Mouse (Mus musculus) right cerebral cortex, adult 2 months (tissue): ENCODE data around the gene Dapp1.
"Not testable (repeated sequence)": the region's sequence is repeated elsewhere in the genome, so short reads cannot be mapped to it uniquely, and the experiment has no call there.

Source experiments
- DNase-seq, 2 experiments: peaks; one replicate each; pipeline ENCODE4 v3.0.0; 2021 to 2022; ENCODE audit warnings: low spot score in 2 of 2

Dapp1 gene

GRCm38 (mm10) chr3:137991183-137991582 lies 9.8 kb upstream of the Dapp1 start:
- peak; percentile 82 to 85 for DNase-seq

DNA sequence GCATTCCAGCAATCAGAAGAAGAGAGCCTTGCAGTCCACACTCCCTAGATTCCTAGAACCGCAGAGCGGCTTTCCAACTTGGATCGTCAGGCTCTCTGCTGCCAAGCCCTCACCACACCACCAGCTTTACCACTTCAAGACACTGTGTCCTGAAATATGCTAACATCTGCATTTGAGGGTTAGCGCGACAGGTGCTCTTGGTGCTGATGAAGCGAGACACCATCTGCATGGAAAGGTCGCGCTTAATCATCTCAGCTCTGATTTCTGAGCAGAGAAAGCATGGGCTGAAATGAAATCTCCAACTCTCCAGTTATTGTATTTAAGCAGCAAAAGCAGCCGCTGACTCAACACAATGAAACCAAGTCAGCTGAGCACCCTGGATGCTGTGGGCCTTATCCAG lies 8.1 kb upstream of the Dapp1 start:
- DNase-seq, result no peak

DNA sequence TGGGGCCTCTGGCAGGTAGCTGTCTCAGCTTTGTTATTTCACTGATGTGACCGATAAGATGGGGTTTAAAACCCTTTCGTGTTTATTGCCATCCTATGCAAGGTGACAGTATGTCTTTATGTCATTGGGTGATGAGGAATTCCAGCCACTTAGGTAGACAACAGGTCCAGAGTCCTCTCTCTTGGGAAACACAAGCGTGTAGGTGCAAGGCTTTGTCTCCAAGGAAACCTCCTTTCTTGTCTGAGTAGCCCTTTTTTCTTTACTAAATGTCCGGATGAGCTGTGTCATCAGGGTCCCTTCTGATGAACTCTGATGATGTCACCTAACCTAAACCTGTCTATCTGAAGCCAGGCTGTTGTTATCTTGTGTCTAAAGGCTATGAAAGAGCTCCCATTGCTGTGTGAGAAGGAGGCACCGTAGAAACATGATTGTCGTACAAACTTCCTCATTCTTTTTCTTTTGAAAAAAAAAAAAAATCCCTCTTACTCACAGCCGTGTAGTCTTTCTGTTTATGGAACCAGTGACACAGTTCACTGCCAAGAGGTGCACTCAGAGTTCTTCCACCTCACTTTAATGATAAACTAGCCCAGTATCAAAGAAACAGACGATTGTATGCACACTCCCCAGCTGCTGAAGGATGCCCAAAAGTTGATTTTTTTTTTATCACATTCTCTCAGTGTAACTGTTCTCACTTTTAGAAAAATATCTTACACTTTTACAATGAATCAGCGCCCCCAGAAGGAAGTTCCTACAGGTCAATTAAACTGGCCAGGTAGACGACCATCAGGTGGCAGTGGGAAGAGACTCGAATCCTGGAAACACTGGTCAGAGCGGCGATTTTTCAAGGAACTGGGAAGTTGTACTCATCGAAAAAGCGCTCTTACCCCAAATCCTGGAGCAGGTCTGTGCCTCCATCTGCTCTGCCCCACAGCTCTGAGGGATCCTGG lies 637 bp downstream of the Dapp1 start:
- no peak for DNase-seq

DNA sequence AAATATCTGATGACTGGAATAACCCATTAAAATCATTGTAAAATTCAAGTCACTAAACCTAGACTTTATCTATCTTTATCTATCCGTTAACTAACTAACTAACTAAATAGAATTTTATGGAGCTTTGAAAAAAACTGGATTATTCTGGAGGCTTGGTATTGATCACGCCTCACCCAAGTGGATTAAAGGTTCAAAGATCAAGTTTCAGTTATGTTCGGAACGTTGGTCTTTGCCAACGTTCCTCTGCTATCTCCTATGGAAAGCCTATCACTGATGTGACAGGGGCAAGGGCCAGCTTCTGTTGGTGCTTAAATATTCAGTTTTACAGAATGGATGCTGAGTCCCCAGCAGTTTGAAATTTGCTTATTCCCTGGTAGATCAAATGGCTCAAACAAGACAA lies 3.1 kb downstream of the Dapp1 start:
- no peak for DNase-seq

DNA sequence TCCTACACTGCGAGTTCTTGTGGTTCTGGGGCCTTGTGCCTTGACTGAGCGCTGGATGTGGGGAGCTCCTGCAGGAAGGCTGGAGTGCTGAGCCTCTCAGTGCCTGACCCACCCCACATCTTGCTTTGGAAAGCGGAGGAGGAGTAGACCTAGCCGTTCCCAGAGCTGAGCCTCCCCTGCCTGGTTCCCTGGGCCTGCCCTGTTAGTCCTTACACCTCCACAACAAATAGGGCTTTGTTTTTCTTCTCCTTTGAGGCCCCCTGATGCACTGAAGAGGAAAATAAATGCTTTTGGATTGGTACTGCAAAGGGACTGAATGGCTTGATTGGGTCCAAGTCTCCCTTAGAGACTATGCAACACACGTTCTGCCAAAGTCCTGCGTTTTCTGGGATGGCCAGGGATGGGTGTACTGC lies 3.7 kb downstream of the Dapp1 start:
- no peak for DNase-seq

- no peak for DNase-seq
Observed at GRCm38 (mm10) chr3:137976943-137977628, 4.3 kb downstream of the Dapp1 start.

GRCm38 (mm10) chr3:137975856-137976423 lies 5.4 kb downstream of the Dapp1 start:
- DNase-seq, result no peak

DNA sequence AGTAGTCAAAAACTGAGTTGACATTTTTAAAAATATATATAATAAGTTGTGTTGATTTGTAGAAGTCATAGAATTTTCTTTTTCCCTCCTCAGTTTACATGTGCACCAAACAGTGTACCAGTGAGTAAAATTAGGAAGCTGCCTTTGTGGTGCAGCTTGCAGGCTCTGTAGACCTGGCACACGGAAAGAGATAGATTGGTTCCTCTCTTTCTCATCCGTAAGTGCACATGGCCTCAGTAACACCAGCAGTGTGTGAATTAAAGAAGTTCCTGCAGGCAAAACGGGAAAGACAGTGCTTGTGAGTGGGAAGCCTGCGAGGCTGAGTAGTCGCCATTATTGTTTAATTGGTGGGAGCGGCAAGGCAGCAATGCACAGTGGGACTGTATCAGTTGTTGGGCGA lies 5.9 kb downstream of the Dapp1 start:
- no peak for DNase-seq

DNA sequence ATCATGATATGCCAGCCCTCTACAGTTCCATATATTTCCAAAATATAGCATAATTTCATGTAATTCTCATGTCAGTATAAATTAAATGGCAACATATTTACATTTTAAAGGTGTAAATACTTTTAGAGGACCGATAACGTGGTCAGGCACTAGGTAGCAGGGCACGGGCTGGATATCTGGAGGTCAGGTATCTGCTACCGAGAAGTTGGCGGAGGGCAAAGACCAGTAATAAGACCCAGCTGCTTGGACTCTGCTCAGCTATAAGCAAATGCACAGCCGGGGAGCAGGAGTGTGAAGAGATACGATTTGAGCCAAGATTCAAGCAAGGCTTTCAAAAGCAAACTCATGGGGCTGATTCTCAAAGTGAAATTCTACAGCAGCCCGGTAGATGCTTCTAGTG lies 7.0 kb downstream of the Dapp1 start:
- DNase-seq, result no peak

DNA sequence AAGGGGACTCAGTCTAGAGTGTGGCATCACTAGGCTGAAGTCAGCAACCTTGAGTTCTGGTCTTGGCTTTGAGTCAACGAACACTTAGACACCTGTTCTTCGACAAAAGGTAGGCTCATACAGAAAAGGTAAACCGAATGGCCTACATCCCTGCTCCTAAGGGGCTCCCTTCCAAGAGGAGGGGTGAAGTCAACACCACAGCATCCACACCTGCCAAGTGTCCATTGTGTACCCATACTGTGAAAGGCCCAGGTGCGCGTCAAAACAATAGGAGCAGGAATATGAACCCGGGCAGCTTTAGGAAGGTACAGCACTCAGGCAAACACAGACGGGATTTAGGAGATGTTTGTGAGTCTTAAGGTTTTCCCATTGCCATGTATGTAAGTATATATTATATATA lies 8.4 kb downstream of the Dapp1 start:
- no peak for DNase-seq

GRCm38 (mm10) chr3:137972224-137972623 lies 9.1 kb downstream of the Dapp1 start:
- DNase-seq, result no peak

DNA sequence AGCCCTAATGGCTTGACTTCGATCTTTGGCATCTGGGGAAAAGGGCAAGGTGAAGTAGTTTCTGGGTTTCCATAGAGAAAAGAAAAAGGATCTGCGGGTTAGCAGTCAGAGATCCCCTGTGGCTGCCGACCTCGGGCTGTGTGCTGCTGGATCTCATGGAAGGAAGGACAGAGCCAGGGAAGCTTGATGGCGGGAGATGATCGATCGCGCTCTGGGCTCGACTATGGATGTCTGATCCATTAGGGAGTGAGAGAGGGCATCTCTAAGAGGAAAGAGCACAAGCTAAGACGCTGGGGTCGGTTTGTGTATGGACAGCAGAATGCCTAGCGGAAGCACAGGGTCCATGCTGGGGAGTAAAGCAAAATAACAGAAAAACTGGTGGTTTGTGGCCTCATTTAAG lies 11.4 kb downstream of the Dapp1 start:
- DNase-seq, result no peak

DNA sequence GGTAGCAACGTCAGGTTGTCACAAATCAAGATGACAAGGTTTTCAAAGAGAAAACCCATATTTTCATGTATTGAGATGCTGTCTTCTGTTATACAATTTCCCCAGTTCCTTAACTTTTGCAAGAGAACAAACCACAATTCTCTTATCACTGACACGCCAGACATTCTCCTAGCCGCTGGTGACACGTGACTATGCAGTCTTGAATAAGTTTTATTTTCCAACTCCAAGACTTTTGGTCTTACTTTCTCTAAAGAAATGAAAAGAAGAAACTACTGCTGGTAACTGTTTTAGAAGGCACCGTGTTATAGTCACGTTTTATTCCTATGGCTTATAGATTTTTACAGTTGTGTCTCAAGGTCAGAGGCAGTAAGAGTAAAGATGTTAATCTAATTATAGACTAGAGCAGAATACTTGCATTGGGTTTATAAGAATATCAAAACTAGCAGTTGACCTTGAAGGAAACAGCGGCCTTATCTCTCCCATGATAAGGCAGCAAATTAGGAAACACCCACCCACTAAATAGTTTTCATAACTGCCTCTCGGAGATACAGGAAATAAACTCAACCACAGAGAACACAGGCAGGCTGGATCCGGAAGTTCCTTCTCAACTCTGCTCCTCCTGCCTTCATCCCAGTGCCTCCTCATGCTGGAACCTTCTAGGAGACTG lies 12.4 kb downstream of the Dapp1 start:
- DNase-seq, result no peak

GRCm38 (mm10) chr3:137968105-137968819 lies 13.1 kb downstream of the Dapp1 start:
- DNase-seq, result no peak

- not testable (repeated sequence) for DNase-seq
Observed at GRCm38 (mm10) chr3:137964014-137964413, 17.3 kb downstream of the Dapp1 start.

- DNase-seq, result no peak
Observed at GRCm38 (mm10) chr3:137963508-137963907, 17.8 kb downstream of the Dapp1 start.

GRCm38 (mm10) chr3:137961736-137962385 lies 19.5 kb downstream of the Dapp1 start:
- DNase-seq, result no peak

- no peak for DNase-seq
Observed at GRCm38 (mm10) chr3:137959456-137959855, 21.9 kb downstream of the Dapp1 start.

- DNase-seq, result no peak
Observed at GRCm38 (mm10) chr3:137958352-137958751, 23.0 kb downstream of the Dapp1 start.

DNA sequence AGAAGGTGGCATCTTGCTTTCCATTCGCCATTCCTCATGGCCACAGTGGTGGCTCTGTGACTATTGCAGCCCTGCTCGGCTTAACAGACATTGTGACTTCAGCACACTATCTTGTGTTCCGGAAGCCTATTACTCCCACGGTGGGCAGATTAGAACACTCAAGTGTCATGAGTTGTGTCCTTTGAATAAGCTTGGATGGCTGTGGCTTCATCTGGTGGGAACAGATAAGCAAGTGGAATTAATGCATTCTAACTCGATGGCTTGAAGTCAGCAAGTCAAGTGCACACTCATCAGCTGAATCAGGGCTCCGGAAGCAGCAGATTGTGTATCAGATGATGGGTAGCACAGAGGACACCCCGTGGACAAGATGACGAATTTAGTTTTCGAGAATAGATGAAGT lies 23.5 kb downstream of the Dapp1 start:
- no peak for DNase-seq

DNA sequence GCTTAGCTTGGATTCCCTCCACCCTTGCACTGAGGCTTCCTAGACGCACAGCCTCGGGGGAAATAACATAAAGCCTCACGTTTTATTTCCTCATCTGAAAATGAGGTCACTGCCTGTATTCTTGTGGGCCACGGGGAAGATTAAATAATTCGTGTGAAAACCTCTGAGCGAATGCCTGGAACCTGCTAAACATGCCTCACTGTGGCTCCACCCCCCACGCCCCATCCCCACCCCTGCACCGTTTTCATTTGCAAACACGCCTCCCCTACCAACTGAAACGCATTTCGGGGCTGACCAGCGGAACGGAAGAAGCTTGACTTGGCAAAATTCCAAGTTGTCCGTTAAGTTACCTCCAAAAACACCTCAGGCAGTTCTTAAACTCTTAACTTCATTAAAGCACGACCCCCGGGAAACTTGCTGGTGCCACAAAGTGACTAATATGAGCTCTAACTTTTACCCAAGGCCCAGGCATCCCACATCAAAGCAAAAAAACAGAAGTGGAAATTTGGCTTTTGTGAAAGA lies 25.7 kb downstream of the Dapp1 start:
- DNase-seq, result no peak
